Mouse (Mus musculus): ENCODE measurements at regions not wholly inside any gene's neighbourhood (a gene's known extent, or its start where the extent isn't known, plus 50 kb on each side); places are given as distances from the start of the nearest gene placed in this dataset.

GRCm38 (mm10) chr16:86860828-86861227, 493.2 kb upstream of the N6amt1 start:
- TF ChIP-seq CTCF (IDR thresholded peaks at IDR 0.05; ENCODE audit: borderline replicate concordance, extremely low read depth, insufficient read depth, insufficient read length): no peak
- no peak for TF ChIP-seq POLR2A (IDR thresholded peaks at IDR 0.05; ENCODE audit: borderline replicate concordance, extremely low read depth, insufficient read depth, insufficient read length, poor library complexity, severe bottlenecking)

Data from brain, embryonic 14.5 days (tissue).